Mouse (Mus musculus) retina, adult 2 months (tissue): ENCODE data around the gene Olfr789.

Source experiments
- DNase-seq: peaks from one replicate; pipeline ENCODE4 v3.0.0-alpha.2; 2012; ENCODE audit warnings: low read depth, low spot score

Olfr789 gene

GRCm38 (mm10) chr10:129484452-129484851, at the start of gene Olfr789:
Gene Olfr789 (plus strand): TSS chr10:129484752.
- no peak for DNase-seq

DNA sequence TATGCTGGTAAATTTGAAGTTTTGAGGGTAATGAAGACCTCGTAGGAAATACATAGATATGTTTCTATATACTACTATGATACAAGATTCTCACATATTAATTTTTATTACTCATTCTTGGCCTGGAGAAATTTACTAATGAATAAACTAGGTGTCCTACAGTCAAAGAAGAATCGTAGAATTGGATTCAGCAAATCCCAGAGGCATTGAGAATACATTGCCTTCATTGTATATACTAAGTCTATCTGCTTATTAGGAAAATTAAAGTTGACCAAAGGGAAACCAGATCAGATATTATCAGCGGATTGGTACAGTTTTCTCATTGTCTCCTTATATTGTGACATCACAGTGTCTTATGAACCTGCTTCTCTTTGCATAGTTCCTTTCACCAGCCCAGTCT, 23.0 kb upstream of the Olfr789 start, which contains the start of gene Olfr787:
TSS of gene Olfr787 (plus strand) at position 301 of the 400 bp plus-strand sequence.
- DNase-seq, result no peak

- DNase-seq, result no peak
Observed at GRCm38 (mm10) chr10:129470698-129471097, 13.9 kb upstream of the Olfr789 start, which contains the start of gene Olfr788. Gene Olfr788 (plus strand): TSS chr10:129470998.

DNA sequence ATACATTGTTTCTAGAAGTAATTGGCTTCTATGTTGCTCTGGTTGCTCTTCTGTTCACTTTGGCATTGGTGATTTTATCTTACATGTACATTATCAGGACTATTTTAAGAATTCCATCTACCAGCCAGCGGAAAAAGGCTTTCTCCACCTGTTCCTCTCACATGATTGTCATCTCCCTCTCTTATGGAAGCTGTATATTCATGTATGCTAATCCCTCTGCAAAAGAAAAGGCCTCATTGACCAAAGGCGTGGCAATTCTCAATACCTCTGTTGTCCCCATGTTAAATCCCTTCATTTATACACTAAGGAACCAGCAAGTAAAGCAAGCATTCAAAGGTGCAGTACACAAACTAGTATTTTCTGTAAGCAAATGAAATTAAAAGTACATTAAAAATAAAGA, 11.3 kb upstream of the Olfr789 start:
- no peak for DNase-seq

- no peak for DNase-seq
Observed at GRCm38 (mm10) chr10:129473723-129474122, 10.8 kb upstream of the Olfr789 start.

DNA sequence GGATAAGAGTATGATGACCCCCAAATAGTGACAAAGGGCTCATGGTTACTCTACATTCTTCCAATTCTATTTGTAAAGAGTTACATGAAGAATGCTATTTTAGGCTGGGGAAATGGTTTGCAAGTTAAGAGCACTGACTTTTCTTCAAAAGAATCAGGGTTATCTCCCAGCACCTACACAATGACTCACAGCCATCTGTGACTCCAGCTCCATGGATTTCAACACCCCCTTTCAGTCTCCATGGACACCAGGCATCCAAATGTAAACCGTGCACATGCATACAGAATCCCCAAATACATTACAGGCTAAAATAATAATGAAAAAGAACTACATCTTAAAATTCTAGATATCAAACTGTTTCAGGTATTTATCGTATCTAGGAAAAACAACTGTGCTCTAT, 5.5 kb downstream of the Olfr789 start:
- no peak for DNase-seq

- no peak for DNase-seq
Observed at GRCm38 (mm10) chr10:129498192-129498591, 13.6 kb downstream of the Olfr789 start, which contains the start of gene Olfr790. Gene Olfr790 (plus strand): TSS chr10:129498492.

GRCm38 (mm10) chr10:129521492-129521891, 36.9 kb downstream of the Olfr789 start, which contains the start of gene Olfr791:
Gene Olfr791 (plus strand): TSS chr10:129521792.
- DNase-seq, result no peak

GRCm38 (mm10) chr10:129538862-129539261, 54.3 kb downstream of the Olfr789 start, which contains the start of gene Olfr792:
Gene Olfr792 (plus strand): TSS chr10:129539162.
- no peak for DNase-seq
